Mouse (Mus musculus) spleen, adult 10 weeks (tissue): ENCODE data around the gene Dvl3. TPM values are rescaled to one million over a fixed set of nuclear protein-coding genes. Genes with fewer than 3 reads are reported as not detected.

Source experiments
- polyA plus RNA-seq: library from polyadenylated mRNA; stranded (reverse); fragments of 350-450 nt; fragmentation: Illumina TruSeq; extraction: RNeasy Lipid Tissue Mini Kit (QIAGEN cat#74804); gene quantifications from one replicate; pipeline ENCODE4 v1.2.3, GENCODE M21; 2015; ENCODE audit warnings: low replicate concordance; ENCODE audit not compliant: insufficient read depth

Dvl3 gene
- 19.2 TPM for polyA plus RNA-seq

DNA sequence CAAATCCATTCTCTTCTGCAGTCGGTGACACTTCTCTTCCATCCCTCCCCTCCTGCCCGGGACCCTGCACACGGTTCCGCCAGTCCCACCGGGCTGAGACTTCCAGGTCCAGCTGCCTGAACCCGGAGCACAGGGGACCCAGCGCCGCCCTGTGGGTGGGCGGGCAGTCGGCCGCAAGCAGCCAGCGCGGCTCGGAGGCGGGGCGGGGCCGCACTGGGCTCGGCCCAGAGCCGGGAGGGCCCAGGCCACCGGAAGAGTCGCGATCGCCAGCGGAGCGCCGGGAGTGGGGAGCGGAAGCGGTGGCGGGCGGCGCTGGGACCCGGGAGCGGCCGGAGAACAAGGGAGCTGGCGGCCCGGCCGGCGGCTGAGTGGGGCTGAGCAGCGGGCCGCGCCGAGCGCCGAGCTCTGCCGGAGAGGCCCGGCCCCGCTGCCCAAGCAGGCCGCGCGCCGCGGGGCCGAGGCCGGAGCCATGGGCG lies at the start of gene Dvl3:
TSS of gene Dvl3 (plus strand) at position 257 of the 476 bp plus-strand sequence.

DNA sequence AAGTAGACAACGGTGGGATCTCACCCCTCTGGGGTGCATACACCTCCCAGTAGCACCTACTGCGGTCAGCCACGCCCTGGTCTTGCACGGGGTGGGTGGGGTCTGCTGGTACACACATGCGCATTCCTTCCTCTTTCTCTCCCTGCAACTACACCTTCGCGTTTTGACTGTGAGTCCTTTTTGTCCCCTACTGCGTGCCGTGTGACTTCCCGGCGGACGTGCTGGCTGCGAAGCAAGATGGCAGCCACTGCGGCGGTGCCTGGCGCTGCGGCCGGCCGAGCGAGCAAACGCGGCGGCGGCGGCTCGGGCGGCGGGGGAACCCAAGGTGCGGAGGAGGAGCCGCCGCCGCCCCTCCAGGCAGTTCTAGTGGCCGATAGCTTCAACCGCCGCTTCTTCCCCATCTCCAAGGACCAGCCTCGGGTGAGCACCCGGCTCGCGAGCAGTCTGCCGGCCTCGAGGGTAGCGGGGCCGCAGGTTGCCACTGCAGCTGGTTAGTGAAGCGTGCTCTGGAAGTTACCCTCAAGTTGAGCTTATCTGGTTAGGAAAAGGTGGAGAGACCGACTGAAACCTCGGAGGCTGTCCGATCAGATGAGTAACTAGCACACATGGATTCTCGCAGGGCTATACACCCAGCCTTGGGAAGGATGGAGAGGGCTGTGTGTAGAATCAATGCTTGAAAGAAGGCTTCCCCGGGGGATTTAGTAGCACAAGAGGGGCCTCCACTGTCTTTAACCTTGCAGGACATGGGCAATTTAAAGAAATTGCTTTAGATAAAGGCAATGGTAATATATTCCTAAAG lies 17.9 kb upstream of the Dvl3 start, which contains the start of gene Eif2b5:
TSS of gene Eif2b5 (plus strand) at position 141 of the 799 bp plus-strand sequence.

DNA sequence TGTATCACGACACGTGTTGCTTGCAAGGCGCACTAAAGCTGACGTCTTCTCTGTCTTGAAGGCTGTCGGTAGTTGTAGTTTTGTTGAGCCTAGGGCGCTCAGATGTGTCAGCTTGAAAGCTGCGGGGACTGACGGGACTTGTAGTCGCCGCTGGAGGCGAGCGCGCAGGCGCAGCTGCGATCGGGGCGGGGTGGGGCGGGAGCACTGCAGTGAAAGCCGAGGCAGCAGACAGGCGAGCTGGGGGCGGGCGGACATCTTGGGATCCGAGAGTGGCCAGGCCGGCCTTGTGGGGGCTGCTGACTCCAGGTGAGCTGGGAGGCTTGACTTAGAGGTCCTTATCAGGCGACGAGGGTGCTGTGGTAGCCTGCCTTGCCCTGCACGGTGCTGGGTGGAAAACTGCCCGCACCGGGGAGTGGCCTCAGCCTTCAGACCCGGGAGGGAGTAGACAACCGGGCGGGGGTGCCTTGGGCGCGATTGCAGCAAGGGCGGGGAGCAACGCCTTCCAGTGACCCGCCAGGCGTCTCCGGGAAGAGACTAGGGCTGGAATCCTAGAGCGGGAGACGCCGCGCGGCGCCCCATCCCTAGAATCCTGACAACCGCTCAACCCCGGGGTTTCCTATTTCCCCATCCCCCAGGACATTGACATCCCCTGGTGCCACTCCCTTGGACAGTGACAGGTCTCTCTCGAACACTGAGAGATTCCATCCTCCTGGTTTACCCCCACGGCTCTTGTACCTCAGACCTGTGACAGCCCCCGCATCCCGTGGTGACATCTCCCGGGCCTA lies 18.7 kb downstream of the Dvl3 start, which contains the start of gene Ap2m1:
TSS of gene Ap2m1 (plus strand) at position 183 of the 785 bp plus-strand sequence.

DNA sequence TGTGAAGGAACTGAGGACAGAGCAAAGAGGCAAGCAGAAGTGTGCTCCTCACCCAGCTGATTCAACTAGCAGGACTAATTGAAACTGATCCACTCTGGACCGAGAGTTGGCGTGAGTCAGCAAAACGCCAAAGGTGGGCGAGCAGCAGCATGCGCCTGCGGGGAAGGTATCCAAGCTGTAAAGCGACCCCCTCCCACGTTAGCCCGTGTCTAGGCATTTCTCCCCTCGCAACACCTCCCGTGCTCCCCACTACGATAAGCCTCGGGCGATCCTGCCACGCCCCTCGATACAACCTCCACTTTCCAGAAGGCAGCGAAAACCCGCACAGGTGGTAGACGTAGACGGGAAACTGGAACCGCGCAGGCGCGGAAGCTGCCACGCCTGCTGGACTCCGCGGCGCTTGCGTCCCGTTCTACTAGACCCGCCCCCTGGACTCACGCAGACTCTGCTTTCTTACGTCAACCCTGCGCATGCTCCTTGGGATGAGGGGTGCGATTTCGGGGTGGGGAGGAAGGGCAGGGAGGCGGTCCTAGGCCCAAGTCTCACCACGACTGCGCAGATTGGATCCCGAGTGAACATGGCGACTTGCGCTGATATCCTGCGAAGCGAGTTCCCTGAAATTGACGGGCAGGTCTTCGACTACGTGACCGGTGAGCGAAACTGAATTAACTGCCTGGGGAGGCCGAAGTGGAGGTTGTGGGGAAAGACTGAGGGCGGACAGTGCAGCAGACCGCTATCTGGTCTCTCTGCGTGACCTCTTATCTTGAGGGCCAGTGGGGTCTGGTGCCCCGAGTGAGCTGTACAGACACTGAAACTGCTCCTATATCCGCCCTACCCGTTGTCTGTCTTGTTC lies 31.5 kb downstream of the Dvl3 start, which contains the start of gene Abcf3:
TSS of gene Abcf3 (plus strand) at position 482 of the 853 bp plus-strand sequence.

Other genes with a start within 250 kb of the Dvl3 start
- 68.1 TPM for gene Parl, start 214.6 kb upstream of the Dvl3 start, polyA plus RNA-seq
- 0.70 TPM for gene Cyp2ab1, start 191.6 kb upstream of the Dvl3 start, polyA plus RNA-seq
- gene Abcc5, start 90.6 kb upstream of the Dvl3 start, polyA plus RNA-seq: 77.0 TPM
- 44.1 TPM for gene Eif2b5, start 18.2 kb upstream of the Dvl3 start, polyA plus RNA-seq
- gene Ap2m1, start 18.5 kb downstream of the Dvl3 start, polyA plus RNA-seq: 187 TPM
- 47.3 TPM for gene Abcf3, start 31.6 kb downstream of the Dvl3 start, polyA plus RNA-seq
- gene Vwa5b2, start 72.5 kb downstream of the Dvl3 start, polyA plus RNA-seq: not detected
- gene Eef1akmt4, start 94.6 kb downstream of the Dvl3 start, polyA plus RNA-seq: 6.3 TPM
- not detected for gene Gm49333, start 94.6 kb downstream of the Dvl3 start, polyA plus RNA-seq
- 9.0 TPM for gene Alg3, start 94.8 kb downstream of the Dvl3 start, polyA plus RNA-seq
- gene Camk2n2, start 104.3 kb downstream of the Dvl3 start, polyA plus RNA-seq: 0.37 TPM
- gene Ece2, start 112.8 kb downstream of the Dvl3 start, polyA plus RNA-seq: not detected
- 125 TPM for gene Psmd2, start 134.7 kb downstream of the Dvl3 start, polyA plus RNA-seq
- gene Eif4g1, start 151.3 kb downstream of the Dvl3 start, polyA plus RNA-seq: 174 TPM
- gene Fam131a, start 176.3 kb downstream of the Dvl3 start, polyA plus RNA-seq: 1.5 TPM
- gene Polr2h, start 200.7 kb downstream of the Dvl3 start, polyA plus RNA-seq: 36.2 TPM
- 1.6 TPM for gene Clcn2, start 200.8 kb downstream of the Dvl3 start, polyA plus RNA-seq
- 0.17 TPM for gene Chrd, start 216.1 kb downstream of the Dvl3 start, polyA plus RNA-seq
- gene Thpo, start 217.5 kb downstream of the Dvl3 start, polyA plus RNA-seq: not detected